Mouse (Mus musculus) ES-Bruce4 (cell line): Measurements from ENCODE around the gene Tenm4. TPM values are rescaled to one million over a fixed set of nuclear protein-coding genes. Genes with fewer than 3 reads are reported as not detected.
"Not testable (repeated sequence)": the region's sequence is repeated elsewhere in the genome, so short reads cannot be mapped to it uniquely, and the experiment has no call there.

ENCODE experiments used
- H3K27ac ChIP-seq: 2 replicates; pipeline ENCODE4 v1.5.1; 2012; ENCODE audit warnings: low read length, inconsistent platforms; ENCODE audit not compliant: insufficient read depth
- H3K27me3 ChIP-seq: 2 replicates; pipeline ENCODE4 v1.6.1; 2012; ENCODE audit warnings: mild to moderate bottlenecking, low read length, inconsistent platforms; ENCODE audit not compliant: control insufficient read depth, poor library complexity, insufficient read depth, severe bottlenecking
- H3K36me3 ChIP-seq: 2 replicates; pipeline ENCODE4 v1.6.1; 2012; ENCODE audit warnings: inconsistent platforms, mild to moderate bottlenecking, low read length, moderate library complexity; ENCODE audit not compliant: control insufficient read depth, poor library complexity, insufficient read depth, severe bottlenecking
- H3K4me1 ChIP-seq: one replicate; pipeline ENCODE4 v1.8.1; 2011; ENCODE audit warnings: low read length; ENCODE audit not compliant: control insufficient read depth, insufficient read depth
- H3K4me3 ChIP-seq: 2 replicates; pipeline ENCODE4 v1.5.1; 2011; ENCODE audit warnings: low read depth, mild to moderate bottlenecking, low read length
- H3K9ac ChIP-seq: 2 replicates; pipeline ENCODE4 v1.6.1; 2012; ENCODE audit warnings: low read depth, mild to moderate bottlenecking, inconsistent platforms; ENCODE audit not compliant: poor library complexity, severe bottlenecking
- H3K9me3 ChIP-seq: replicated peaks from 2 replicates; pipeline ENCODE4 v1.6.1; 2012; ENCODE audit warnings: mild to moderate bottlenecking, low read length, inconsistent platforms; ENCODE audit not compliant: control insufficient read depth, poor library complexity, insufficient read depth, severe bottlenecking
- CTCF ChIP-seq: IDR thresholded peaks from one replicate; pipeline ENCODE4 v1.8.1; 2011; ENCODE audit warnings: low read depth, low read length
- EP300 ChIP-seq: IDR thresholded peaks from 2 replicates; pipeline ENCODE4 v1.6.1; 2011; ENCODE audit warnings: low read depth, low read length; ENCODE audit not compliant: insufficient read depth
- POLR2A ChIP-seq: IDR thresholded peaks from one replicate; pipeline ENCODE4 v1.8.1; 2011; ENCODE audit warnings: low read length; ENCODE audit not compliant: insufficient read depth
- polyA plus RNA-seq: library from polyadenylated mRNA; stranded (reverse); fragments of >200 nt; gene quantifications from 2 replicates; pipeline ENCODE4 v1.2.4, GENCODE M21; 2011; ENCODE audit warnings: low read depth; ENCODE audit not compliant: missing spikeins, insufficient read depth, insufficient read length

The Tenm4 gene
- polyA plus RNA-seq, 1 experiment, result 4.8 TPM

GRCm38 (mm10) chr7:96943715-96944377, 772.8 kb downstream of the Tenm4 start:
- Histone ChIP-seq H3K36me3 (no peaks in the 10 kb centered on the region), H3K4me1 (no peaks in the 10 kb centered on the region), H3K9me3 (no peaks in the 10 kb centered on the region), H3K27ac (no peak overlapping the region), H3K27me3 (no peaks in the 10 kb centered on the region), H3K9ac (no peak overlapping the region), H3K4me3 (no peak overlapping the region)
- TF ChIP-seq EP300, result no peak

- H3K4me3 ChIP-seq, H3K27me3 ChIP-seq, H3K36me3 ChIP-seq, H3K27ac ChIP-seq, H3K9me3 ChIP-seq, H3K4me1 ChIP-seq, H3K9ac ChIP-seq: not testable (repeated sequence)
These were observed 775.5 kb downstream of the Tenm4 start for GRCm38 (mm10) chr7:96946501-96946900.

- no peaks in the 10 kb centered on the region for H3K36me3 ChIP-seq
- TF ChIP-seq EP300 (no peak), CTCF (no peak), POLR2A (peak; percentile 99)
- H3K4me3 ChIP-seq, result peak within 1 kb of the TSS; percentile 88
- H3K27me3 ChIP-seq, result no peaks in the 10 kb centered on the region
- no peaks in the 10 kb centered on the region for H3K4me1 ChIP-seq
- peak within 1 kb of the TSS; percentile 64 for H3K9ac ChIP-seq
- H3K27ac ChIP-seq, result no peak within 1 kb of the TSS
- no peaks in the 10 kb centered on the region for H3K9me3 ChIP-seq
These were observed 780.4 kb downstream of the Tenm4 start, which contains the start of gene Nars2 for GRCm38 (mm10) chr7:96951281-96952051. Gene Nars2, plus strand, starts transcription at chr7:96951505.

- Histone ChIP-seq H3K4me3 (peak overlapping the region; percentile 88), H3K27ac (no peak overlapping the region), H3K36me3 (no peaks in the 10 kb centered on the region; the same call in 1 of the 2 replicates), H3K9ac (peak overlapping the region; percentile 64), H3K9me3 (no peaks in the 10 kb centered on the region), H3K4me1 (no peaks in the 10 kb centered on the region), H3K27me3 (no peaks in the 10 kb centered on the region)
- TF ChIP-seq POLR2A (no peak), CTCF (no peak)
These were observed 781.0 kb downstream of the Tenm4 start for GRCm38 (mm10) chr7:96952094-96952493.

GRCm38 (mm10) chr7:96959168-96959567, 788.1 kb downstream of the Tenm4 start:
- Histone ChIP-seq H3K27me3 (no peaks in the 10 kb centered on the region), H3K36me3 (peaks cover 14% of the 10 kb centered on the region)
- TF ChIP-seq EP300 (no peak), CTCF (no peak), POLR2A (no peak)

More at GRCm38 (mm10) chr7:96959168-96959567, 788.1 kb downstream of the Tenm4 start:
- Histone ChIP-seq H3K9me3 (no peaks in the 10 kb centered on the region), H3K27ac (no peak overlapping the region), H3K9ac (no peak overlapping the region), H3K4me1 (no peaks in the 10 kb centered on the region), H3K4me3 (no peak overlapping the region)
